Mouse (Mus musculus) left cerebral cortex, postnatal 25 days (tissue): ENCODE data around the gene L3mbtl4. TPM values are rescaled to one million over a fixed set of nuclear protein-coding genes. Genes with fewer than 3 reads are reported as not detected.

ENCODE experiments used
- DNase-seq, 2 experiments: peaks; one replicate each; pipeline ENCODE4 v3.0.0; 2022; ENCODE audit warnings: low spot score in 2 of 2, mixed read lengths in 1 of 2
- intact Hi-C: fragments of 180-260 bp; cut with DNase I; formaldehyde crosslinking; loops from one replicate; pipeline ENCODE4 v1.15.1; 2025
- total RNA-seq, 2 experiments: library from RNA; stranded (reverse); gene quantifications; 2 replicates each; pipeline ENCODE4 v1.2.3; 2021

Gene L3mbtl4
- total RNA-seq, 2 experiments from 2014 or later, result 2.0 to 2.7 TPM

- intact Hi-C loops, result no loop called here
Observed at GRCm38 (mm10) chr17:68625281-68625680, 351.7 kb downstream of the L3mbtl4 start.

GRCm38 (mm10) chr17:68629631-68630426 is 356.2 kb downstream of the L3mbtl4 start:
- no peak for DNase-seq
- intact Hi-C loops, result loop anchor here (5.0 kb wide), 1 partner anchor 283 kb away; no protein-coding TSS in a partner anchor

More at GRCm38 (mm10) chr17:68625281-68625680, 351.7 kb downstream of the L3mbtl4 start:
- DNase-seq, result peak; percentile 25 to 47

GRCm38 (mm10) chr17:68631396-68631795 is 357.8 kb downstream of the L3mbtl4 start:
- intact Hi-C loops, result loop anchor here (5.0 kb wide), 1 partner anchor 284 kb away; no protein-coding TSS in a partner anchor
- DNase-seq, result peak; percentile 36 to 78

GRCm38 (mm10) chr17:68640187-68640586 is 366.6 kb downstream of the L3mbtl4 start:
- intact Hi-C loops, result loop anchor here (5.0 kb wide), 2 partner anchors 298 to 348 kb away; no protein-coding TSS in a partner anchor
- DNase-seq, result no peak

GRCm38 (mm10) chr17:68642521-68643088 is 369.0 kb downstream of the L3mbtl4 start:
- peak in 1 of 2 experiments; percentile 78 for DNase-seq
- intact Hi-C loops, result loop anchor here (1.0 to 5.0 kb wide), 4 partner anchors 116 to 350 kb away; no protein-coding TSS in a partner anchor

- intact Hi-C loops, result no loop called here
- DNase-seq, result no peak
Observed at GRCm38 (mm10) chr17:68666528-68666927, 392.9 kb downstream of the L3mbtl4 start.

- DNase-seq, result no peak
- intact Hi-C loops, result no loop called here
Observed at GRCm38 (mm10) chr17:68672088-68672504, 398.5 kb downstream of the L3mbtl4 start.

GRCm38 (mm10) chr17:68710701-68711100 is 437.1 kb downstream of the L3mbtl4 start:
- DNase-seq, result peak in 1 of 2 experiments; percentile 14
- intact Hi-C loops, result no loop called here

- no peak for DNase-seq
- intact Hi-C loops, result no loop called here
Observed at GRCm38 (mm10) chr17:68711350-68711749, 437.8 kb downstream of the L3mbtl4 start.

- no peak for DNase-seq
- intact Hi-C loops, result no loop called here
Observed at GRCm38 (mm10) chr17:68748296-68748695, 474.7 kb downstream of the L3mbtl4 start.

- intact Hi-C loops, result loop anchor here (10.0 kb wide), 1 partner anchor 256 kb away; no protein-coding TSS in a partner anchor
- DNase-seq, result no peak
Observed at GRCm38 (mm10) chr17:68750513-68750912, 476.9 kb downstream of the L3mbtl4 start.

GRCm38 (mm10) chr17:68753112-68753511 is 479.5 kb downstream of the L3mbtl4 start:
- peak; percentile 31 to 81 for DNase-seq
- intact Hi-C loops, result loop anchor here (10.0 kb wide), 1 partner anchor 258 kb away; no protein-coding TSS in a partner anchor

- DNase-seq, result peak in 1 of 2 experiments; percentile 82
- intact Hi-C loops, result loop anchor here (10.0 kb wide), 1 partner anchor 260 kb away; no protein-coding TSS in a partner anchor
Observed at GRCm38 (mm10) chr17:68754789-68755188, 481.2 kb downstream of the L3mbtl4 start.

GRCm38 (mm10) chr17:68758428-68758827 is 484.8 kb downstream of the L3mbtl4 start:
- intact Hi-C loops, result loop anchor here (1.0 to 10.0 kb wide), 4 partner anchors 82 to 414 kb away; no protein-coding TSS in a partner anchor
- no peak for DNase-seq

- DNase-seq, result peak in 1 of 2 experiments; percentile 93
- intact Hi-C loops, result loop anchor here (1.0 to 10.0 kb wide), 4 partner anchors 82 to 414 kb away; no protein-coding TSS in a partner anchor
Observed at GRCm38 (mm10) chr17:68758936-68759335, 485.3 kb downstream of the L3mbtl4 start.

GRCm38 (mm10) chr17:68759978-68760377 is 486.4 kb downstream of the L3mbtl4 start:
- intact Hi-C loops, result loop anchor here (2.0 to 10.0 kb wide), 3 partner anchors 81 to 415 kb away; no protein-coding TSS in a partner anchor
- DNase-seq, result no peak

- intact Hi-C loops, result no loop called here
- DNase-seq, result no peak
Observed at GRCm38 (mm10) chr17:68764329-68764880, 490.8 kb downstream of the L3mbtl4 start.

GRCm38 (mm10) chr17:68769561-68769960 is 496.0 kb downstream of the L3mbtl4 start:
- intact Hi-C loops, result no loop called here
- no peak for DNase-seq

GRCm38 (mm10) chr17:68771046-68771750 is 497.6 kb downstream of the L3mbtl4 start:
- no peak for DNase-seq
- intact Hi-C loops, result no loop called here
